Mouse (Mus musculus): ENCODE data around the gene Tldc2. TPM values are rescaled to one million over a fixed set of nuclear protein-coding genes. Genes with fewer than 3 reads are reported as not detected.

The Tldc2 gene
- 14.8 and 21.4 TPM in 2 replicates for polyA plus RNA-seq (2012; rRNA removed; ENCODE audit: low replicate concordance)

GRCm38 (mm10) chr2:157086796-157087195, at the start of gene Tldc2:
Gene Tldc2, plus strand, starts transcription at chr2:157087055.

DNA sequence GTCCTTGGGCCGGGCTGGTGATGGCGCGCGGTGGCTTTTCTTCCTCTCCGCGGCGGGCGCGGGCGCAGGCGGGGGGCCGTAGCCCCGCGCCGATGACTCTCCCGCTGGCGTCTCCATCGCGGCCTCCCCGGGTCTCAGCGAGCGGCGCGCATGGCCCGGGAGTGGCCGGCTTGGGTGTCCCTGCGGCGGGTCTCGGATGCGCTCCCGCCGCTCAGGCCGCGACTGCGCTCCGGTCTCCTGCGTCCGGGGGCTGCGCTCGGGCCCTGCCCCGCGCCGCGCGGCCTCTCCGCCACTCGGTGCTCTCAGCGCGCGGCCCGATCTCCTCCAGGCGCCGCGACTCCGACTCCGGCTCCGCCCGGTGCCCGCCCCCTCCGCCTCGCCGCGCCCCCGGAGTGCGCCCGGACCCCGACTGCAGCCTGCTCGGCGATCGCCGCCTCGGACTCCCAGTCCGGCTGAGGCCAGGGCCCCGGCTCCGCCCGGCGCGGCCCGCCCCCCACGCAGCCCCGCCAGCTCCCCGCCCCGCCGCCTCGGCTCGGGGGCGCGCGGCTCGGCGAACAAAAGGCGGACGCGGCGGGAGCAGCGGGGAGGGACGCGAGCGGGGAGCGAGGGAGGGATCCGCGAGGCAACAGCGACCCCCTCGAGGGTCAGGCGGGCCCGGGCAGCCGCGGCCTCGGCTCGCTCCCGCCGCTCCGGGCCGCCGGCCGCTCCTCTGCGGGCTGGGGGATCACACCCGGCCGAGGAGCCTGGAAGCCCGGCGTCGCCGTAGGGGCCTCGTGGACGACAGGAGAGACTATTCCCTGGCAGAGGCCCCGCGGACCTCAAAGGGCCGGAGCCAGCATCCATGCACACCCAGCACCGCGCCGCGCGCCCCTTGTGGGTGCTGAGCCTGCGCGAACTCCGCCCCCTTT, 7.8 kb upstream of the Tldc2 start, which contains the start of gene Soga1:
TSS of gene Soga1 (minus strand) at position 462 of the 908 bp plus-strand sequence.

GRCm38 (mm10) chr2:157135014-157135413, 48.2 kb downstream of the Tldc2 start, which contains the start of gene Samhd1:
Gene Samhd1, minus strand, starts transcription at chr2:157135265.

Other genes starting within 250 kb of the Tldc2 start
- gene Tgif2, start 247.0 kb upstream of the Tldc2 start, polyA plus RNA-seq (2012; rRNA removed; ENCODE audit: low replicate concordance), result 2.1 and 7.5 TPM in 2 replicates
- gene 4930518I15Rik, start 229.1 kb upstream of the Tldc2 start, polyA plus RNA-seq (2012; rRNA removed; ENCODE audit: low replicate concordance), result 0.13 and 0.25 TPM in 2 replicates
- 156 and 235 TPM in 2 replicates for gene Rab5if, start 223.9 kb upstream of the Tldc2 start, polyA plus RNA-seq (2012; rRNA removed; ENCODE audit: low replicate concordance)
- 0.67 and 1.8 TPM in 2 replicates for gene Sla2, start 199.9 kb upstream of the Tldc2 start, polyA plus RNA-seq (2012; rRNA removed; ENCODE audit: low replicate concordance)
- 38.7 and 40.1 TPM in 2 replicates for gene Ndrg3, start 95.0 kb upstream of the Tldc2 start, polyA plus RNA-seq (2012; rRNA removed; ENCODE audit: low replicate concordance)
- 0.89 and 1.1 TPM in 2 replicates for gene Dsn1, start 79.9 kb upstream of the Tldc2 start, polyA plus RNA-seq (2012; rRNA removed; ENCODE audit: low replicate concordance)
- gene Soga1, start 7.8 kb upstream of the Tldc2 start, polyA plus RNA-seq (2012; rRNA removed; ENCODE audit: low replicate concordance), result 2.6 and 5.2 TPM in 2 replicates
- 26.4 and 52.8 TPM in 2 replicates for gene Samhd1, start 48.2 kb downstream of the Tldc2 start, polyA plus RNA-seq (2012; rRNA removed; ENCODE audit: low replicate concordance)
- gene Rbl1, start 117.5 kb downstream of the Tldc2 start, polyA plus RNA-seq (2012; rRNA removed; ENCODE audit: low replicate concordance), result 2.5 and 2.8 TPM in 2 replicates
- 153 and 162 TPM in 2 replicates for gene Rpn2, start 192.0 kb downstream of the Tldc2 start, polyA plus RNA-seq (2012; rRNA removed; ENCODE audit: low replicate concordance)
- 0.07 and 0.14 TPM in 2 replicates for gene Mroh8, start 192.5 kb downstream of the Tldc2 start, polyA plus RNA-seq (2012; rRNA removed; ENCODE audit: low replicate concordance)

Measured in duodenum, adult 2 months (tissue).